Mouse (Mus musculus): ENCODE measurements around the gene Gm10772. TPM values are rescaled to one million over a fixed set of nuclear protein-coding genes. Genes with fewer than 3 reads are reported as not detected.
"Not testable (repeated sequence)": the region's sequence is repeated elsewhere in the genome, so short reads cannot be mapped to it uniquely, and the experiment has no call there.

The Gm10772 gene
- total RNA-seq (2021), result not detected
- long read RNA-seq, experiment 1, result 0 reads
- long read RNA-seq, experiment 2, result 0 reads

DNA sequence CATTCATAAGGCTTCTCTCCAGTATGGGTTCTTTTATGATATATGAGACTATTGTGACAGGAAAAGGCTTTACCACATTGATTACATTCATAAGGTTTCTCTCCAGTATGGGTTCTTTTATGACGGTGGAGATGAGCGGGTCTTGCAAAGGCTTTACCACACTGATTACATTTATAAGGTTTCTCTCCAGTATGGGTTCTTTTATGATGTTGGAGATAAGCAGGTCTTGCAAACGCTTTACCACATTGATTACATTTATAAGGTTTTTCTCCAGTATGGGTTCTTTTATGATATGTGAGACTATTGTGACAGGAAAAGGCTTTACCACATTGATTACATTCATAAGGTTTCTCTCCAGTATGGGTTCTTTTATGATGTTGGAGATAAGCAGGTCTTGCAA lies at the start of gene Gm10772:
Gene Gm10772 (minus strand): TSS at position 101 of the 400 bp plus-strand sequence.
- DNase-seq, result not testable (repeated sequence)

- not testable (repeated sequence) for DNase-seq
Observed at GRCm38 (mm10) chr13:66263914-66264313, 36.5 kb upstream of the Gm10772 start.

- not testable (repeated sequence) for DNase-seq
Observed at GRCm38 (mm10) chr13:66263141-66263540, 35.8 kb upstream of the Gm10772 start.

DNA sequence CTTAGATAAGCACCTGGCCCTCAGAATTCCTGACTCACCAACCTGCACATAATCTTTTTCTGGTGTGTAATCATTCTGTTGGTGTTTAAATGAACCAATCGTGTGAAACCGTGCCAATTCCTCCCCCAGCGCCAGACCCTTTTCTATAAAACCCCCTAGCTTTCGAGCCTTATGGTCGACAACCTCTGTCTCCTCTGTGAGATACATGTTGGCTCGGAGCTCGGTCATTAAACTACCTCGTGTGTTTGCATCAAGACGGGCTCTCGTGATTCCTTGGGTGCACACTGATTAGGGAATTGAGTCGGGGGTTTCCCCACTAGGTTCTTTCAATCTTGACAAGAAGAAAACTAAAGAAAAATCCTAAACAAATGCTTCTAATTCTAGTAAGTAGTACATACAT lies 13.0 kb downstream of the Gm10772 start:
- no peak for DNase-seq

GRCm38 (mm10) chr13:66213811-66214210 lies 13.6 kb downstream of the Gm10772 start:
- DNase-seq, result not testable (repeated sequence)

GRCm38 (mm10) chr13:66179172-66179571 lies 48.2 kb downstream of the Gm10772 start:
- DNase-seq, result not testable (repeated sequence)

Other genes with a start within 250 kb of the Gm10772 start
- gene Gm10324, start 108.0 kb downstream of the Gm10772 start, total RNA-seq (2021), result not detected
- not detected for gene 2410141K09Rik, start 213.5 kb upstream of the Gm10772 start, total RNA-seq (2021)

Data from heart, adult 18-20 months (tissue).